Mouse (Mus musculus) heart, embryonic 14.5 days (tissue): ENCODE measurements around the gene Sox15. TPM values are rescaled to one million over a fixed set of nuclear protein-coding genes. Genes with fewer than 3 reads are reported as not detected.

Experiments
- ATAC-seq: fragments of 200-750 bp; cut with Nextera tagmentation; 2 replicates; pipeline ENCODE4 v1.8.0; 2017; ENCODE audit warnings: low read depth, moderate TSS enrichment; ENCODE audit not compliant: insufficient number of reproducible peaks, insufficient read depth, low FRiP score
- H3K27ac ChIP-seq, 2 experiments: fragments of 200-500 bp in 1 of 2; fragments of 300-500 bp in 1 of 2; sonication (generic) in 1 of 2; replicated peaks in 1 of 2; 2 replicates each; pipeline ENCODE4 v1.5.1; 2012 to 2014; ENCODE audit warnings: low read depth in 2 of 2, low read length in 2 of 2, control low read depth in 1 of 2, mild to moderate bottlenecking in 1 of 2, mixed read lengths in 1 of 2; ENCODE audit not compliant: control insufficient read depth in 1 of 2, insufficient read depth in 1 of 2
- H3K27me3 ChIP-seq: fragments of 300-500 bp; sonication (generic); 2 replicates; pipeline ENCODE4 v1.6.1; 2014; ENCODE audit warnings: mild to moderate bottlenecking, low read length, control low read depth; ENCODE audit not compliant: control insufficient read depth, insufficient read depth
- H3K36me3 ChIP-seq: fragments of 300-500 bp; sonication (generic); 2 replicates; pipeline ENCODE4 v1.6.1; 2014; ENCODE audit warnings: mild to moderate bottlenecking, control low read depth, low read length, mixed read lengths; ENCODE audit not compliant: control insufficient read depth, insufficient read depth
- H3K4me1 ChIP-seq, 2 experiments: fragments of 200-500 bp in 1 of 2; fragments of 300-500 bp in 1 of 2; sonication (generic) in 1 of 2; 2 replicates each; pipeline ENCODE4 v1.6.1; 2012 to 2014; ENCODE audit warnings: low read length in 2 of 2, control low read depth in 1 of 2, mixed read lengths in 1 of 2; ENCODE audit not compliant: control insufficient read depth in 2 of 2, insufficient read depth in 2 of 2
- H3K4me2 ChIP-seq: fragments of 300-500 bp; sonication (generic); 2 replicates; pipeline ENCODE4 v1.6.1; 2014; ENCODE audit warnings: mild to moderate bottlenecking, low read length
- H3K4me3 ChIP-seq, 2 experiments: fragments of 200-500 bp in 1 of 2; fragments of 300-500 bp in 1 of 2; sonication (generic) in 1 of 2; 2 replicates each; pipeline ENCODE4 v1.5.1; 2012 to 2014; ENCODE audit warnings: low read length in 2 of 2, mild to moderate bottlenecking in 2 of 2, control low read depth in 1 of 2, low read depth in 1 of 2, moderate library complexity in 1 of 2; ENCODE audit not compliant: control insufficient read depth in 1 of 2, insufficient read depth in 1 of 2
- H3K9ac ChIP-seq: fragments of 300-500 bp; sonication (generic); 2 replicates; pipeline ENCODE4 v1.6.1; 2014; ENCODE audit warnings: mild to moderate bottlenecking, low read length
- H3K9me3 ChIP-seq: fragments of 300-500 bp; sonication (generic); 2 replicates; pipeline ENCODE4 v1.6.1; 2016; ENCODE audit warnings: low read length, control low read depth; ENCODE audit not compliant: control insufficient read depth
- WGBS: fragments of 180-500 bp; shearing (Covaris S2); extraction: QIAGEN DNeasy Blood & Tissue Kit; methylation state at CpG from one replicate; pipeline ENCODE4 v1.1.7; 2014; 5-methylcytosine and 5-hydroxymethylcytosine counted together
- polyA plus RNA-seq: library from polyadenylated mRNA; unstranded; fragments of >200 nt; fragmentation: Nextera tagmentation; extraction: Ambion mirVana; gene quantifications from 2 replicates; pipeline ENCODE4 v1.2.1, GENCODE M21; 2014

Gene Sox15
- polyA plus RNA-seq, 1 experiment from 2014 or later, result not detected

DNA sequence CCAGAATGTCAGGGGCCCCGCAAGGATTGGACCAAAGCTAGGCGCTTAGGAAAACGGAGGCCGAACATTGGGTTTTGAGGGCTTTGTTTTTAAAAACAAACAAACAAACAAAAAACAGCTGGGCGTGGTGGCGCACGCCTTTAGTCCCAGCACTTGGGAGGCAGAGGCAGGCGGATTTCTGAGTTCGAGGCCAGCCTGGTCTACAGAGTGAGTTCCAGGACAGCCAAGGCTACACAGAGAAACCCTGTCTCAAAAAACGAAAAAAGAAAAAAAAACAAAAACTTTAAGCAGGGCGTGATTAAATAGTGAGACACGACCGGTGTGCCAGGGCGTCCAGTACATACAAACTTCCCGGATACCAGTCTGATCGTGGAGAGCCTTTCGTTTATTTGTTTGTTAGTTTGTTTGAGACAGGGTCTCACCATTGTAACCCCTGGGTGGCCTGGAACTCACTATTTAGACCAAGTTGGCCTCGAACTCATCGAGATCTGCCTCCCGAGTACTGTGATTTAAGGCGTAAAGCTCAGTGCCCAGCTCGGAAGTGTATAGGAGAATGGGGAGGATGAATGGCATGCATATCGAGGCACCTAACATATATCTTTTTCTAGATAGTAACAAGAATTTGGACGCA is 27.2 kb downstream of the Sox15 start:
- Histone ChIP-seq H3K9me3 (no peaks in the 10 kb centered on the region), H3K9ac (peak overlapping the region; percentile 79), H3K4me3 (peak overlapping the region; percentile 56 to 87), H3K27ac (peak overlapping the region; percentile 93), H3K36me3 (peaks cover 31% of the 10 kb centered on the region), H3K4me2 (peak overlapping the region; percentile 92), H3K4me1 (peaks cover 16 to 35% of the 10 kb centered on the region in 2 experiments), H3K27me3 (no peaks in the 10 kb centered on the region)
- no peak for ATAC-seq
- 23% methylated on average over 24 of the region's 24 CpGs for WGBS

DNA sequence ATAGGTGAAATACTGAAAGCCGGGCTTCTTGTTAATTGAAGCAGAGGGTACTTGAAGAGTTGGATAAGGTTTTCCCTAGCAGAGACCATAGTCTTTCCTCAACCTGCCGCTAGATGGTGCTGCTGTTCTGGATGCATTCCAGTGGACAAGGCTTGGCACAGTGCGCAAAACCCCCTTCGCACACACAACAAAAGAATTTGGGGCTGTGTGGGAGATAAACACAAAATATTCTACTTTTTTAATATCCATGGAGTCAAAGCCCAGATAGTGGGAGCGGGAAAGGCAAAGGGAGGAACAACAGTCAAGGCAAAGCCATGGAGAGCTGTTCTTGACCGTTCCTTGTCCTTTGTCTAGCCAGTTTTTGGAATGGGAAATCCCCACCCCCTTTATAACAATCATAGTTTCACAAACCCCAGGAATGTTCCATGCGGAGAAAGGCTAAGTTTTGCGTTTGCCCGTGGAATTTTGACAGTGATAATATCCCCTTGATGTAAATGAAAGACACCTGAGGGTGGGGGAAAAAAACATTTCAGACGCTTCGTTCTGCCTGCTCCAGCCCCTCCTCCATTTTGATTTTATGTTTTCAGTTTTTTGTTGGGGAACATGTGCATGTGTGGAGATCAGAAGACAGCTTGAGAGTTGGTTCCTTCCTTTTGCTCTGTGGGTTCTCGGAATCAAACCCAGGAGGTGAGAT is 27.9 kb downstream of the Sox15 start:
- Histone ChIP-seq H3K9me3 (no peaks in the 10 kb centered on the region), H3K4me2 (peak overlapping the region; percentile 92), H3K27me3 (no peaks in the 10 kb centered on the region), H3K4me1 (peaks cover 16 to 35% of the 10 kb centered on the region in 2 experiments), H3K36me3 (peaks cover 24% of the 10 kb centered on the region), H3K9ac (peak overlapping the region; percentile 54), H3K4me3 (peak overlapping the region in 1 of 2 experiments; percentile 8; a peak in 1 of 4 replicates), H3K27ac (peak overlapping the region; percentile 93; a peak in 3 of 4 replicates)
- ATAC-seq, result no peak
- WGBS, result 28% methylated on average over 12 of the region's 12 CpGs

DNA sequence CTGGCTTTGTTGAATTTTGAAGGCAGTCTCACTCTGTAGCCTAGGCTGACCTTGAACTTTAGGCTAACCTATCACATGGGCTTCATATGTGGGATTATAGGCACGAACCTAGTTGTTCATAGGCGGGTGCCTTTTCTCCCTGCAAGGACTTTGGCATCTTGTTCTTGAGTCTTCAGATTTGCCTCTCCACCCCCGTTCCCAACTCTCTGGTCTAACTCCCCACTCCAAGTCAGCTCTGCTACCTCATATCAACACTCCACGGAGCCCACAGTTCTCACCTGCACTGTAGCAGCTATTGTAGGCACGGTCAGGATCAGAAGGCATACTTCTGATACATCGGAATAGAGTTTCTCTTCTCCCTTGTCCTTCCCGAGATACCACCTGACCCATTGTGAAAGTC is 28.5 kb downstream of the Sox15 start:
- Histone ChIP-seq H3K4me3 (no peak overlapping the region), H3K4me2 (no peak overlapping the region), H3K4me1 (peaks cover 16 to 35% of the 10 kb centered on the region in 2 experiments), H3K27me3 (no peaks in the 10 kb centered on the region), H3K9ac (peak overlapping the region; percentile 31; the same call in 1 of the 2 replicates), H3K27ac (no peak overlapping the region), H3K36me3 (peaks cover 19% of the 10 kb centered on the region), H3K9me3 (no peaks in the 10 kb centered on the region)
- no peak for ATAC-seq
- WGBS, result 73% methylated on average over 7 of the region's 7 CpGs

DNA sequence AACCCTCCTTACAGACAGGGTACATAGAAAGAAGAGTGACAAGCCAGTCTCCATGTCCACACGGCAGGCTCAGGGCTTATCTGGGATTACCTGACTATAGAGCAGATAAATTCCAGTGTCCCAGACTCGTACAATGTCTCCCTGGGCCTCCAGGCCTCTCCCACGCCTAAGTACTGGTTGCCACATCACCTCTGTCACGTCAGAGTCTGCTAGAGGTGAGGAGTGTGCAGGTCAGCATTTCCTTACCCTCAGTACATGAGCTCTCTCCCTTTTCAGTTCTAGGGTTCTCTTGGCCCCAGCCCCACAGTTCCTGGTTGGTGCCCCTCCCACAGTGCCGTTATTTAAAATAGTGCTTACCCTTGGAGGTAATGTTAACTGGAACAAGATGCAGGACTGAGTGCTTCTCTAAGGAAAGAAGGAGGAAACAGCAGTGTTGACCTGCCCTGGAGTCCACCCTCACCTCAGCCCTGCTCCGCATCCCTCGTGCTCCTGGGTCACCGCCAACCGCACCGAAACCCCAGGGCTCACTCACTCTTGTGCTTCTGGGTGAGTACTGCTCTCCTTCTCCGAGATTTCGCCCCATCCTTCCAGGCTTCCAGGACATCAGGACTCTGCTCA is 29.1 kb downstream of the Sox15 start:
- Histone ChIP-seq H3K36me3 (peaks cover 12% of the 10 kb centered on the region), H3K4me2 (no peak overlapping the region), H3K27ac (no peak overlapping the region), H3K27me3 (no peaks in the 10 kb centered on the region), H3K4me1 (peaks cover 16 to 35% of the 10 kb centered on the region in 2 experiments), H3K9ac (peak overlapping the region; percentile 31; the same call in 1 of the 2 replicates), H3K9me3 (no peaks in the 10 kb centered on the region), H3K4me3 (no peak overlapping the region)
- WGBS, result 67% methylated on average over 12 of the region's 12 CpGs
- no peak for ATAC-seq

DNA sequence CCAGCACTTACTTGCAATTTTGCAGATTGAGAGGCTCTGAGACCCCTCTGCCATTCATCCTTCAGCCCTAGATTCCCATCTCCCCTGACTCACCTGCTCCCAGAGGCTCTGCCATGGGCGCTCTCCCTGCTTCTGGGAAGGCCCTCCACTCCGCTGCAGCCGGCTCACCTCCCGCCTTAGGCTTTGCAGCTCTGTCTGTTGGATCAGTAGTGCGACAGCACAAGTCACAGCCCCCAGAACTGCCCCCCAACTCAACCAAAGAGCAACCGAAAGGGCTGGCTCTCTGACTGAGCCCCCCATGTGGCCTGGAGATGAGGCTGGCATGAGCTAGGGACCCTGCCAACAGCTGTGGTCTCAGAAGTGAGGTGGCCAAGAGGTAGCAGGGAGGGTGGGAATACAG is 29.8 kb downstream of the Sox15 start:
- Histone ChIP-seq H3K4me3 (no peak overlapping the region), H3K36me3 (peaks cover 5% of the 10 kb centered on the region; the same call in 1 of the 2 replicates), H3K27me3 (no peaks in the 10 kb centered on the region), H3K4me2 (no peak overlapping the region), H3K27ac (peak overlapping the region in 1 of 2 experiments; percentile 86; a peak in 2 of 4 replicates), H3K4me1 (peaks cover 16 to 34% of the 10 kb centered on the region in 2 experiments), H3K9me3 (no peaks in the 10 kb centered on the region), H3K9ac (no peak overlapping the region)
- 85% methylated on average over 6 of the region's 6 CpGs for WGBS
- no peak for ATAC-seq

DNA sequence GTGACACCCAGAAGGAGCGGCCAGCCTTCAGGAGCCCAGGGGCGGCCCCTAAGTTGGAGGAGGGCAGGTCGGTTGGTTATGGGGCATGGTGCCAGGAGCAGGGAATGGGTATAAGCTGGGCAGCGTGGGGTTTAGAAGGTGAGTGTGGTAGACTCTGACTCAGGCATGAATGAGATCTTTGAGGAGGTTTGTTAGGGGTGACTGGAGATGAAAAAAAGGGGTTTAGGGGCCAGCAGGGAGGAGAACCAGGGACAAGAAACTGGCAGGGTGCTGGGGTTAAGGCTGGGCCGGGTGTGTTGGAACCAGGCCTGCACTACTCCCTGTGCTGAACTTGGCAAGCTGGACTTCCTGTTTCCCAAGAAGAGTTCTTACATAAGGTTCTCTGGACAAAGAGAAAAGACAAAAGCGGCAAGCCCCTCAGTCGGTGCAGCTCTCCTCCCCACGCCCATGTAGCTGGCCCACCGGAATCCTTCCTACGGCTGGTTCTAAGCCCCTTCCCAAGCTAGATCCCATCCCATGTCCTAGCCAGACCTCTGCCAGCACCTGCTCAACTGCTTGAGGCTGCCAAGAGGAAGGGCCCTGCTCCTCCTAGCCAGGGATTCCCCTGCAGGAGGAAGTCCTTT is 30.5 kb downstream of the Sox15 start, which contains the start of gene Tnfsf13:
Tnfsf13 (minus strand) TSS at position 259 of the 623 bp plus-strand sequence.
- H3K4me1 ChIP-seq, result peaks cover 16 to 27% of the 10 kb centered on the region in 2 experiments
- no peaks in the 10 kb centered on the region for H3K36me3 ChIP-seq
- WGBS, result 61% methylated on average over 10 of the region's 10 CpGs
- H3K9me3 ChIP-seq, result no peaks in the 10 kb centered on the region
- H3K27me3 ChIP-seq, result no peaks in the 10 kb centered on the region
- H3K4me2 ChIP-seq, result peak within 1 kb of the TSS; percentile 43
- no peak within 1 kb of the TSS for H3K4me3 ChIP-seq
- H3K27ac ChIP-seq, result peak within 1 kb of the TSS; percentile 86 to 96
- ATAC-seq, result no peak; the same call in 1 of the 2 replicates
- H3K9ac ChIP-seq, result peak within 1 kb of the TSS; percentile 60

DNA sequence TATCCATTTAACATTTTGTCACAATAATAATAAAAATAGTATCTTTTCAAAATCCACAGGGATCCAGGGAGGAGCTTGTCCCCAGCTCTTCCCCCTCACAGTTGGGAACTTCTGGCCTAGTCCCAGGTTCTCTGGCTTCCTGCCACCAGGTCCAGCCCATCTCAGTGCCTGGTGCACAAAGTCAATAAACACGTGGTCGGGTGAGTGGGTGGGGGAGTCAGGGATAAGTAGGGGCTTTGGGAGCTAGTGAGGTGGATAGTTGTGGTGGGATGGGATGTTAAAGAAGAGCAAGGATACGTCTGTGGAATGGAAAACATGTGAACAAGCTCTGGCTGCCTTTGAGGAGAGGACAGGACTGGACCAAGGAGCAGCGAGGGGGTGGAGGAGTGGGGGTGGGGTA is 31.3 kb downstream of the Sox15 start:
- no peaks in the 10 kb centered on the region for H3K9me3 ChIP-seq
- no peak for ATAC-seq
- no peak overlapping the region for H3K4me3 ChIP-seq
- no peaks in the 10 kb centered on the region for H3K36me3 ChIP-seq
- WGBS, result 9% methylated on average over 4 of the region's 4 CpGs
- peak overlapping the region; percentile 43 for H3K4me2 ChIP-seq
- H3K9ac ChIP-seq, result no peak overlapping the region
- H3K27ac ChIP-seq, result peak overlapping the region in 1 of 2 experiments; percentile 86; a peak in 2 of 4 replicates
- H3K4me1 ChIP-seq, result peaks cover 16 to 23% of the 10 kb centered on the region in 2 experiments
- H3K27me3 ChIP-seq, result no peaks in the 10 kb centered on the region
